In the genomic region with DNA sequence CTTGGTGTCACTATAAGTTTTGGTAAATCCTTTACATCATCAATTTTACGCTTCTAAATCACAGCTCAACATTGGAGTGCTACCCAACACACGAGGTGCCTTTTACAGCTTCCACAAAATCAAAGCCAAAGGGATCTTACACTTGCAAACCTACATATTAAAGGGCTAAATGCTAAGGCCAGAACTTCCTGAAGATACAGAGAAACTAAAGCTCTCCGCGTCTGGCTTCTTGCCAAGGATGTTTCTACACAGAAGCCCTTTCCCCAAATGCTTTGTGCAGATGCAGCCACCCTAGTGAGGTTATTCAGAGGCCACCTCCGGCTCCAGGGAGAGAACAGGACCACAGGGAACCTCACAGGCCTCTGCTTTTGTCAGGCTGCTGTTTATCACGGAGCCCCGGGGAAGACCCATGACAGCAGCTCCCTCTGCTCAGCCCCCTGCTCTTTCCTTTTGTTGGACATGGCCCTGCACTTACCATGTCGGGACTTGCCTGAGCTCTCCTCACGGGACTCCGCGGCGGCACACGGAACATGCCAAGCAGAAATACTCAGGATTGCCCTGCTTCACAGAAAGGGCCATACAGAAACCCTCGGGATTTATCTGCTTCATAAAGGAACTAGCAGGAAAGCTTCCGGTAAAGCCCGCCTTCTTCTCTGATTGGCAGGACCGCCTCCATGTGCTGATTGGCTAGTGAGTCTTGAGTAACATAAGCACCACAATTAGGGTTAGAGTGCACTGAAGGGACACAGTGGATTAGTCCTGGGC, we compare ENCODE assay signal across 8 mouse cellular contexts. TPM values are rescaled to one million over a fixed set of nuclear protein-coding genes. Genes with fewer than 3 reads are reported as not detected.
DNase-seq lines count a peak whose midpoint lies in the region; ATAC-seq and TF ChIP-seq lines count a peak whose summit lies in the region.
"Not testable (repeated sequence)": the region's sequence is repeated elsewhere in the genome, so short reads cannot be mapped to it uniquely, and the experiment has no call there.

A gene (minus strand): TSS at position 653 of the 765 bp plus-strand sequence.

- peak within 1 kb of the TSS; percentile 98 for H3K4me3 ChIP-seq in embryonic fibroblast, embryonic 13.5 days (ENCODE audit: insufficient read depth, low read length)
- peak within 1 kb of the TSS; percentile 76 for H3K4me3 ChIP-seq in heart, embryonic 10.5 days
- peak within 1 kb of the TSS; percentile 64 for H3K4me3 ChIP-seq in kidney, embryonic 14.5 days (ENCODE audit: low read length)
- H3K4me3 ChIP-seq in limb, embryonic 14.5 days (replicated peaks; ENCODE audit: low read length): peak within 1 kb of the TSS; percentile 62
- H3K4me3 ChIP-seq in midbrain, embryonic 16.5 days (ENCODE audit: low read depth, low read length): peak within 1 kb of the TSS; percentile 66
- H3K4me3 ChIP-seq in spleen, adult 2 months (ENCODE audit: extremely low read depth, insufficient read depth, insufficient read length): peak within 1 kb of the TSS; percentile 87

- H3K36me3 ChIP-seq in heart, embryonic 10.5 days; kidney, embryonic 14.5 days (ENCODE audit: control insufficient read depth, insufficient read depth, low read length); limb, embryonic 14.5 days (ENCODE audit: control insufficient read depth, insufficient read depth, low read length); midbrain, embryonic 16.5 days (ENCODE audit: control insufficient read depth, insufficient read depth, low read length); spleen, adult 2 months (ENCODE audit: control insufficient read depth, insufficient read depth, low read length): not testable (repeated sequence)

- not testable (repeated sequence) for H3K27me3 ChIP-seq in heart, embryonic 10.5 days (ENCODE audit: insufficient read depth, poor library complexity, severe bottlenecking); kidney, embryonic 14.5 days (ENCODE audit: control insufficient read depth, insufficient read depth, low read length); limb, embryonic 14.5 days (ENCODE audit: control insufficient read depth, insufficient read depth, low read length); midbrain, embryonic 16.5 days (ENCODE audit: control insufficient read depth, insufficient read depth, low read depth, low read length); spleen, adult 2 months (ENCODE audit: control insufficient read depth, insufficient read depth, low read length)

- not testable (repeated sequence) for H3K4me1 ChIP-seq in embryonic fibroblast, embryonic 13.5 days (ENCODE audit: control insufficient read depth, insufficient read depth, low read length); heart, embryonic 10.5 days; kidney, embryonic 14.5 days (ENCODE audit: control insufficient read depth, insufficient read depth, low read length); limb, embryonic 14.5 days (ENCODE audit: control insufficient read depth, insufficient read depth, low read length); midbrain, embryonic 16.5 days (ENCODE audit: control insufficient read depth, insufficient read depth, low read length); spleen, adult 2 months (ENCODE audit: control insufficient read depth, insufficient read depth, insufficient read length)

- peak within 1 kb of the TSS; percentile 63; the same call in 1 of the 2 replicates for H3K27ac ChIP-seq in embryonic fibroblast, embryonic 13.5 days (ENCODE audit: insufficient read depth, low read length)
- peak within 1 kb of the TSS; percentile 88 for H3K27ac ChIP-seq in heart, embryonic 10.5 days
- peak within 1 kb of the TSS; percentile 69 for H3K27ac ChIP-seq in kidney, embryonic 14.5 days (ENCODE audit: low read depth, low read length)
- 0 out of 2 replicates have a peak within 1 kb of the TSS, but pooled peaks have one; percentile 48 for H3K27ac ChIP-seq in limb, embryonic 14.5 days (replicated peaks; ENCODE audit: low read depth, low read length)
- peak within 1 kb of the TSS; percentile 91 for H3K27ac ChIP-seq in midbrain, embryonic 16.5 days (ENCODE audit: low read length)
- peak within 1 kb of the TSS; percentile 59 for H3K27ac ChIP-seq in spleen, adult 2 months (ENCODE audit: insufficient read depth, low read length)

- H3K9me3 ChIP-seq in heart, embryonic 10.5 days; kidney, embryonic 14.5 days (ENCODE audit: control insufficient read depth, low read length); limb, embryonic 14.5 days (ENCODE audit: control insufficient read depth, low read length); midbrain, embryonic 16.5 days (replicated peaks; ENCODE audit: control insufficient read depth, low read length, poor library complexity, severe bottlenecking): not testable (repeated sequence)

- ATAC-seq in kidney, embryonic 14.5 days (ENCODE audit: low FRiP score, low TSS enrichment): peak; percentile 99
- peak; percentile 97 for ATAC-seq in limb, embryonic 14.5 days (ENCODE audit: low FRiP score, low read depth)
- peak; percentile 99 for ATAC-seq in midbrain, embryonic 16.5 days

- peak; percentile 92 for DNase-seq in A20 (ENCODE audit: low read depth, low spot score)
- DNase-seq in brain, adult 2 months (ENCODE audit: low read depth, low spot score): peak; percentile 95
- peak; percentile 94 for DNase-seq in heart, embryonic 10.5 days (ENCODE audit: low spot score)
- DNase-seq in limb, embryonic 14.5 days (ENCODE audit: low spot score): peak; percentile 92
- DNase-seq in spleen, adult 2 months (ENCODE audit: low read depth in 1 of 2, low spot score in 2 of 2): peak; percentile 47 to 81

- TF ChIP-seq CTCF in embryonic fibroblast, embryonic 13.5 days (IDR thresholded peaks at IDR 0.05; ENCODE audit: borderline replicate concordance, insufficient read depth, low read length); spleen, adult 2 months (IDR thresholded peaks at IDR 0.05; ENCODE audit: extremely low read depth, insufficient read depth, insufficient read length, insufficient replicate concordance): not testable (repeated sequence)

- TF ChIP-seq POLR2A in embryonic fibroblast, embryonic 13.5 days (IDR thresholded peaks at IDR 0.05; ENCODE audit: low read depth, low read length): peak; percentile 65
- not testable (repeated sequence) for TF ChIP-seq POLR2A in limb, embryonic 14.5 days (IDR thresholded peaks at IDR 0.05; ENCODE audit: borderline replicate concordance, extremely low read depth, insufficient read depth, insufficient read length); spleen, adult 2 months (IDR thresholded peaks at IDR 0.05; ENCODE audit: low read depth, low read length)

- H3K4me2 ChIP-seq in kidney, embryonic 14.5 days (replicated peaks; ENCODE audit: low read depth, low read length): peak within 1 kb of the TSS; percentile 39
- peak within 1 kb of the TSS; percentile 48 for H3K4me2 ChIP-seq in limb, embryonic 14.5 days (replicated peaks; ENCODE audit: low read depth, low read length, severe bottlenecking)
- H3K4me2 ChIP-seq in midbrain, embryonic 16.5 days (ENCODE audit: low read length): peak within 1 kb of the TSS; percentile 55

- WGBS in heart, embryonic 10.5 days: 10% methylated on average over 17 of the region's 17 CpGs
- under 1% methylated on average over 14 of the region's 17 CpGs for WGBS in kidney, embryonic 14.5 days
- under 1% methylated on average over 14 of the region's 17 CpGs for WGBS in limb, embryonic 14.5 days
- WGBS in midbrain, embryonic 16.5 days: 1% methylated on average over 16 of the region's 17 CpGs
- WGBS in spleen, adult 2 months: 6% methylated on average over 17 of the region's 17 CpGs

- H3K9ac ChIP-seq in kidney, embryonic 14.5 days (ENCODE audit: low read depth, low read length): peak within 1 kb of the TSS; percentile 76; the same call in 1 of the 2 replicates
- peak within 1 kb of the TSS; percentile 77 for H3K9ac ChIP-seq in limb, embryonic 14.5 days (ENCODE audit: low read depth, low read length, severe bottlenecking)
- peak within 1 kb of the TSS; percentile 89 for H3K9ac ChIP-seq in midbrain, embryonic 16.5 days (ENCODE audit: low read depth, low read length)

RNA-seq across cellular contexts. Expression of the gene that starts here (rescaled TPM):
- polyA plus RNA-seq in embryonic fibroblast, embryonic 13.5 days (2011; ENCODE audit: insufficient read length, low read depth, missing spikeins): 4.9 and 5.9 TPM in 2 replicates
- 4.9 and 6.7 TPM in 2 replicates for polyA plus RNA-seq in heart, embryonic 10.5 days (2016; fragmentation: Nextera tagmentation; extraction: Ambion mirVana)
- 9.9 and 13.8 TPM in 2 replicates for polyA plus RNA-seq in kidney, embryonic 14.5 days (2014; fragmentation: Nextera tagmentation; extraction: Ambion mirVana)
- polyA plus RNA-seq in limb, embryonic 14.5 days (2012; rRNA removed): 2.7 and 2.8 TPM in 2 replicates
- polyA plus RNA-seq in limb, embryonic 14.5 days (2014; fragmentation: Nextera tagmentation; extraction: Ambion mirVana): 9.0 TPM in 2 replicates
- 14.7 and 15.7 TPM in 2 replicates for polyA plus RNA-seq in midbrain, embryonic 16.5 days (2015; fragmentation: Nextera tagmentation; extraction: Ambion mirVana)
- 0.38 and 0.39 TPM in 2 replicates for polyA plus RNA-seq in spleen, adult 2 months (2012; rRNA removed)

Comparison
In these comparisons a context has a peak if more than half of its experiments do, and no peak if none do; other contexts are left out.
1. Peak in every context shown above with its lines: DNase-seq, ATAC-seq, H3K4me3 ChIP-seq and H3K27ac ChIP-seq.
2. Peak in DNase-seq, H3K4me3 ChIP-seq and H3K27ac ChIP-seq in spleen, adult 2 months; RNA of the gene not detected or under 1 TPM.